Mouse (Mus musculus): ENCODE data around the gene Lct. TPM values are rescaled to one million over a fixed set of nuclear protein-coding genes. Genes with fewer than 3 reads are reported as not detected.
"Not testable (repeated sequence)": the region's sequence is repeated elsewhere in the genome, so short reads cannot be mapped to it uniquely, and the experiment has no call there.

Gene Lct
- polyA plus RNA-seq, 1 experiment from 2014 or later, result 0.11 TPM

GRCm38 (mm10) chr1:128330313-128330712, 2.2 kb upstream of the Lct start:
- peaks cover 82% of the 10 kb centered on the region for H3K36me3 ChIP-seq
- H3K27ac ChIP-seq, result no peak overlapping the region
- H3K4me3 ChIP-seq, result no peak overlapping the region
- WGBS, result 100% methylated on average over 1 of the region's 1 CpGs
- H3K27me3 ChIP-seq (ENCODE audit: insufficient read depth, poor library complexity, severe bottlenecking), result no peaks in the 10 kb centered on the region
- H3K9me3 ChIP-seq, result no peaks in the 10 kb centered on the region
- H3K4me1 ChIP-seq, result no peaks in the 10 kb centered on the region
- DNase-seq (ENCODE audit: low spot score), result no peak

GRCm38 (mm10) chr1:128327165-128327564, 953 bp downstream of the Lct start:
- no peak for DNase-seq (ENCODE audit: low spot score)
- H3K9me3 ChIP-seq, result no peaks in the 10 kb centered on the region
- no peaks in the 10 kb centered on the region for H3K27me3 ChIP-seq (ENCODE audit: insufficient read depth, poor library complexity, severe bottlenecking)
- H3K4me3 ChIP-seq, result no peak overlapping the region
- no peak overlapping the region for H3K27ac ChIP-seq
- WGBS, result 77% methylated on average over 1 of the region's 1 CpGs
- H3K4me1 ChIP-seq, result peaks cover 8% of the 10 kb centered on the region
- peaks cover 54% of the 10 kb centered on the region for H3K36me3 ChIP-seq

GRCm38 (mm10) chr1:128324776-128325175, 3.3 kb downstream of the Lct start:
- peaks cover 8% of the 10 kb centered on the region for H3K4me1 ChIP-seq
- no peaks in the 10 kb centered on the region for H3K27me3 ChIP-seq (ENCODE audit: insufficient read depth, poor library complexity, severe bottlenecking)
- 84% methylated on average over 2 of the region's 2 CpGs for WGBS
- no peaks in the 10 kb centered on the region for H3K9me3 ChIP-seq
- no peak for DNase-seq (ENCODE audit: low spot score)
- peaks cover 30% of the 10 kb centered on the region for H3K36me3 ChIP-seq
- no peak overlapping the region for H3K4me3 ChIP-seq
- H3K27ac ChIP-seq, result no peak overlapping the region

- Histone ChIP-seq H3K4me1 (peaks cover 8% of the 10 kb centered on the region), H3K27me3 (ENCODE audit: insufficient read depth, poor library complexity, severe bottlenecking) (no peaks in the 10 kb centered on the region), H3K9me3 (no peaks in the 10 kb centered on the region), H3K27ac (no peak overlapping the region), H3K4me3 (no peak overlapping the region), H3K36me3 (peaks cover 20% of the 10 kb centered on the region)
- no peak for DNase-seq (ENCODE audit: low spot score)
- 80% methylated on average over 8 of the region's 8 CpGs for WGBS
These were observed 5.0 kb downstream of the Lct start for GRCm38 (mm10) chr1:128323026-128323643.

GRCm38 (mm10) chr1:128319266-128319665, 8.9 kb downstream of the Lct start:
- not testable (repeated sequence) for DNase-seq (ENCODE audit: low spot score); H3K4me1 ChIP-seq; H3K4me3 ChIP-seq; H3K36me3 ChIP-seq; H3K27me3 ChIP-seq (ENCODE audit: insufficient read depth, poor library complexity, severe bottlenecking); H3K27ac ChIP-seq; H3K9me3 ChIP-seq
- WGBS, result 87% methylated on average over 6 of the region's 6 CpGs

GRCm38 (mm10) chr1:128314665-128315064, 13.5 kb downstream of the Lct start:
- 59% methylated on average over 4 of the region's 4 CpGs for WGBS

GRCm38 (mm10) chr1:128309043-128309442, 19.1 kb downstream of the Lct start:
- 70% methylated on average over 3 of the region's 3 CpGs for WGBS
- Histone ChIP-seq H3K27me3 (ENCODE audit: insufficient read depth, poor library complexity, severe bottlenecking) (no peaks in the 10 kb centered on the region), H3K36me3 (no peaks in the 10 kb centered on the region), H3K27ac (no peak overlapping the region), H3K4me1 (no peaks in the 10 kb centered on the region), H3K4me3 (no peak overlapping the region), H3K9me3 (no peaks in the 10 kb centered on the region)
- no peak for DNase-seq (ENCODE audit: low spot score)

More at GRCm38 (mm10) chr1:128314665-128315064, 13.5 kb downstream of the Lct start:
- H3K4me3 ChIP-seq, result no peak overlapping the region
- no peaks in the 10 kb centered on the region for H3K4me1 ChIP-seq
- H3K27me3 ChIP-seq (ENCODE audit: insufficient read depth, poor library complexity, severe bottlenecking), result no peaks in the 10 kb centered on the region
- H3K36me3 ChIP-seq, result no peaks in the 10 kb centered on the region
- H3K9me3 ChIP-seq, result no peaks in the 10 kb centered on the region
- no peak for DNase-seq (ENCODE audit: low spot score)
- H3K27ac ChIP-seq, result no peak overlapping the region

GRCm38 (mm10) chr1:128303900-128304299, 24.2 kb downstream of the Lct start:
- Histone ChIP-seq H3K27ac (no peak overlapping the region), H3K9me3 (no peaks in the 10 kb centered on the region), H3K27me3 (ENCODE audit: insufficient read depth, poor library complexity, severe bottlenecking) (no peaks in the 10 kb centered on the region), H3K4me3 (no peak overlapping the region), H3K36me3 (no peaks in the 10 kb centered on the region), H3K4me1 (no peaks in the 10 kb centered on the region)
- DNase-seq (ENCODE audit: low spot score), result no peak
- WGBS, result 89% methylated on average over 16 of the region's 16 CpGs

GRCm38 (mm10) chr1:128295717-128296528, 32.2 kb downstream of the Lct start:
- Histone ChIP-seq H3K4me3 (no peak overlapping the region), H3K27me3 (ENCODE audit: insufficient read depth, poor library complexity, severe bottlenecking) (no peaks in the 10 kb centered on the region), H3K9me3 (no peaks in the 10 kb centered on the region), H3K4me1 (0 out of 2 replicates have a peak, but pooled peaks cover 2% of the 10 kb centered on the region), H3K27ac (no peak overlapping the region), H3K36me3 (no peaks in the 10 kb centered on the region)
- DNase-seq (ENCODE audit: low spot score), result no peak
- 73% methylated on average over 5 of the region's 5 CpGs for WGBS

- 0 out of 2 replicates have a peak, but pooled peaks cover 2% of the 10 kb centered on the region for H3K4me1 ChIP-seq
- H3K4me3 ChIP-seq, result no peak overlapping the region
- WGBS, result 74% methylated on average over 8 of the region's 8 CpGs
- DNase-seq (ENCODE audit: low spot score), result no peak
- H3K27me3 ChIP-seq (ENCODE audit: insufficient read depth, poor library complexity, severe bottlenecking), result no peaks in the 10 kb centered on the region
- no peaks in the 10 kb centered on the region for H3K36me3 ChIP-seq
- H3K27ac ChIP-seq, result no peak overlapping the region
- H3K9me3 ChIP-seq, result no peaks in the 10 kb centered on the region
These were observed 32.8 kb downstream of the Lct start for GRCm38 (mm10) chr1:128295296-128295695.

GRCm38 (mm10) chr1:128293524-128293923, 34.6 kb downstream of the Lct start:
- Histone ChIP-seq H3K36me3 (no peaks in the 10 kb centered on the region), H3K4me1 (0 out of 2 replicates have a peak, but pooled peaks cover 2% of the 10 kb centered on the region), H3K9me3 (no peaks in the 10 kb centered on the region), H3K27me3 (ENCODE audit: insufficient read depth, poor library complexity, severe bottlenecking) (no peaks in the 10 kb centered on the region), H3K27ac (no peak overlapping the region), H3K4me3 (no peak overlapping the region)
- no peak for DNase-seq (ENCODE audit: low spot score)
- 84% methylated on average over 12 of the region's 12 CpGs for WGBS

- no peak for DNase-seq (ENCODE audit: low spot score)
- Histone ChIP-seq H3K27ac (no peak overlapping the region), H3K27me3 (ENCODE audit: insufficient read depth, poor library complexity, severe bottlenecking) (no peaks in the 10 kb centered on the region), H3K36me3 (peaks cover 4% of the 10 kb centered on the region; the same call in 1 of the 2 replicates), H3K9me3 (no peaks in the 10 kb centered on the region), H3K4me1 (0 out of 2 replicates have a peak, but pooled peaks cover 1% of the 10 kb centered on the region), H3K4me3 (no peak overlapping the region)
- WGBS, result 86% methylated on average over 5 of the region's 5 CpGs
These were observed 37.8 kb downstream of the Lct start for GRCm38 (mm10) chr1:128290295-128290694.

GRCm38 (mm10) chr1:128285136-128285535, 43.0 kb downstream of the Lct start:
- Histone ChIP-seq H3K4me1 (no peaks in the 10 kb centered on the region), H3K27ac (no peak overlapping the region), H3K36me3 (peaks cover 25% of the 10 kb centered on the region), H3K4me3 (no peak overlapping the region), H3K9me3 (no peaks in the 10 kb centered on the region), H3K27me3 (ENCODE audit: insufficient read depth, poor library complexity, severe bottlenecking) (no peaks in the 10 kb centered on the region)
- no peak for DNase-seq (ENCODE audit: low spot score)
- WGBS, result 84% methylated on average over 9 of the region's 9 CpGs
